7 mouse cellular contexts compared by ENCODE assay signal in the genomic region with DNA sequence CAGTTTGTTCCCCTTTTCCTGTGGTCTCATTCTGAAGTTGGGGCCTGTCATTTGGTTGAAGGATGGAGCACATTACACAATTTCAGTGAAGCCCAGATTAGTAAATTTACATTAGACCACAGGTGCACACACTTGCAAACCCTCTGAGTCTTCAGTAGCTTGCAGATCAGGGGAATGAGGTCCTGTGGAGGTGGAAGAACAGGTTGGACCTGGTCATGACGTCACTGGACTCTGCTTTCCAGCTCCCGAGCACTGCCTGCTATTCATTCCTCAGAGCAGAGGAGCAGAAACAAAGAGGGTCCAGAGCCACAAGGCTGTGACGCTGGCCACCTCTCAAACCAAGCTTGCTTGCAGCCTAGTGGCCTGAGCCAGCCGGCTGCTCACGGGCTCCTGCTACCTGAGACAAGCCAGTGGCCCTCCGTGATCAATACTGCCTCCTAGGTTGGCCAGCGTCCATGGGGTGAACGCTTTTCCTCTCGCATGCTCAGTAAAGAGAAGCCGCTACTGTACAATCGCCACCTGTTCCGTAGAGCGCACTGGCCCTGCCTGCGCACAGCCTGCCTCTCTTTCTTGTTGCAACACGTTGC.
A peak's percentile ranks its signal among the peaks of the same experiment; 100 is the strongest.
DNase-seq lines count a peak whose midpoint lies in the region; ATAC-seq lines count a peak whose summit lies in the region.

No protein-coding gene starts in this region.

- intact Hi-C loops in heart, postnatal 25 days (cut with DNase I), result no loop called here

- peak overlapping the region; percentile 42 for H3K4me3 ChIP-seq in embryonic facial prominence, embryonic 10.5 days
- H3K4me3 ChIP-seq in midbrain, embryonic 14.5 days (replicated peaks; ENCODE audit: low read depth, low read length), result peak overlapping the region; percentile 23

- ATAC-seq in granulocyte monocyte progenitor cell, adult 5-6 weeks (replicated peaks; ENCODE audit: poor library complexity, severe bottlenecking), result peak; percentile 80
- ATAC-seq in midbrain, embryonic 14.5 days (ENCODE audit: low FRiP score, low TSS enrichment), result no peak

- peaks cover 8% of the 10 kb centered on the region; the same call in 1 of the 2 replicates for H3K9me3 ChIP-seq in embryonic facial prominence, embryonic 10.5 days
- H3K9me3 ChIP-seq in midbrain, embryonic 14.5 days (ENCODE audit: control insufficient read depth, low read length), result no peaks in the 10 kb centered on the region

- H3K4me1 ChIP-seq in embryonic facial prominence, embryonic 10.5 days, result peaks cover 78% of the 10 kb centered on the region
- H3K4me1 ChIP-seq in midbrain, embryonic 14.5 days (ENCODE audit: control insufficient read depth, insufficient read depth, low read length), result peaks cover 65% of the 10 kb centered on the region

- H3K36me3 ChIP-seq in embryonic facial prominence, embryonic 10.5 days (replicated peaks), result peaks cover 17% of the 10 kb centered on the region
- H3K36me3 ChIP-seq in midbrain, embryonic 14.5 days (ENCODE audit: control insufficient read depth, insufficient read depth, low read length), result no peaks in the 10 kb centered on the region

- WGBS in embryonic facial prominence, embryonic 10.5 days, result 48% methylated on average over 15 of the region's 15 CpGs
- 31% methylated on average over 15 of the region's 15 CpGs for WGBS in large intestine, adult 2 months
- WGBS in midbrain, embryonic 14.5 days, result 20% methylated on average over 15 of the region's 15 CpGs

- H3K27me3 ChIP-seq in embryonic facial prominence, embryonic 10.5 days (replicated peaks; ENCODE audit: low read depth, poor library complexity, severe bottlenecking), result no peaks in the 10 kb centered on the region
- no peaks in the 10 kb centered on the region for H3K27me3 ChIP-seq in midbrain, embryonic 14.5 days (ENCODE audit: control insufficient read depth, insufficient read depth, low read length)

- peak overlapping the region; percentile 53 for H3K4me2 ChIP-seq in midbrain, embryonic 14.5 days (ENCODE audit: low read length)

- peak overlapping the region; percentile 81 for H3K27ac ChIP-seq in embryonic facial prominence, embryonic 10.5 days (replicated peaks)
- H3K27ac ChIP-seq in midbrain, embryonic 14.5 days (replicated peaks; ENCODE audit: low read depth, low read length), result peak overlapping the region; percentile 74

- peak; percentile 68 for DNase-seq in embryonic facial prominence, embryonic 10.5 days (ENCODE audit: low spot score)
- peak; percentile 72 for DNase-seq in large intestine, adult 2 months (ENCODE audit: low read depth, low spot score)
- DNase-seq in midbrain, embryonic 14.5 days, result peak; percentile 62
- no peak for DNase-seq in heart, postnatal 25 days (ENCODE audit: low spot score)
- no peak for DNase-seq in layer of hippocampus, adult 9-10 months (ENCODE audit: low spot score)
- no peak for DNase-seq in T-cell, adult 2 months (ENCODE audit: low spot score)

- peak overlapping the region; percentile 57; the same call in 1 of the 2 replicates for H3K9ac ChIP-seq in midbrain, embryonic 14.5 days (replicated peaks; ENCODE audit: low read length)

Comparison
In these comparisons a context has a peak if more than half of its experiments do, and no peak if none do; other contexts are left out.
1. DNase-seq: peak in embryonic facial prominence, embryonic 10.5 days (single experiment), large intestine, adult 2 months (single experiment) and midbrain, embryonic 14.5 days (single experiment); none in heart, postnatal 25 days (single experiment), layer of hippocampus, adult 9-10 months (single experiment) and T-cell, adult 2 months (single experiment).